Mouse (Mus musculus): ENCODE data around the gene Rbm19. TPM values are rescaled to one million over a fixed set of nuclear protein-coding genes. Genes with fewer than 3 reads are reported as not detected.

Rbm19 gene
- polyA plus RNA-seq, 1 experiment, result 13.3 TPM

GRCm38 (mm10) chr5:120231435-120232147 lies 115.3 kb downstream of the Rbm19 start:
- H3K4me3 ChIP-seq (ENCODE audit: extremely low read depth, insufficient read depth, insufficient read length), result no peak overlapping the region
- no peak for DNase-seq (ENCODE audit: low read depth in 1 of 2, low spot score in 2 of 2)
- 26% methylated on average over 25 of the region's 25 CpGs for WGBS
- H3K36me3 ChIP-seq (ENCODE audit: control insufficient read depth, insufficient read depth, low read length), result no peaks in the 10 kb centered on the region
- H3K27ac ChIP-seq (ENCODE audit: insufficient read depth, low read length), result no peak overlapping the region
- H3K4me1 ChIP-seq (ENCODE audit: control insufficient read depth, insufficient read depth, insufficient read length), result no peaks in the 10 kb centered on the region
- TF ChIP-seq CTCF (IDR thresholded peaks at IDR 0.05; ENCODE audit: extremely low read depth, insufficient read depth, insufficient read length, insufficient replicate concordance) (no peak), POLR2A (IDR thresholded peaks at IDR 0.05; ENCODE audit: low read depth, low read length) (no peak)
- H3K27me3 ChIP-seq (ENCODE audit: control insufficient read depth, insufficient read depth, low read length), result no peaks in the 10 kb centered on the region

GRCm38 (mm10) chr5:120235147-120235546 lies 118.9 kb downstream of the Rbm19 start:
- H3K27ac ChIP-seq (ENCODE audit: insufficient read depth, low read length), result no peak overlapping the region
- no peaks in the 10 kb centered on the region for H3K36me3 ChIP-seq (ENCODE audit: control insufficient read depth, insufficient read depth, low read length)
- H3K4me3 ChIP-seq (ENCODE audit: extremely low read depth, insufficient read depth, insufficient read length), result no peak overlapping the region
- no peaks in the 10 kb centered on the region for H3K4me1 ChIP-seq (ENCODE audit: control insufficient read depth, insufficient read depth, insufficient read length)
- no peak for DNase-seq (ENCODE audit: low read depth in 1 of 2, low spot score in 2 of 2)
- no peaks in the 10 kb centered on the region for H3K27me3 ChIP-seq (ENCODE audit: control insufficient read depth, insufficient read depth, low read length)
- WGBS, result 51% methylated on average over 5 of the region's 5 CpGs
- TF ChIP-seq POLR2A (IDR thresholded peaks at IDR 0.05; ENCODE audit: low read depth, low read length) (no peak), CTCF (IDR thresholded peaks at IDR 0.05; ENCODE audit: extremely low read depth, insufficient read depth, insufficient read length, insufficient replicate concordance) (no peak)

- no peak for TF ChIP-seq POLR2A (IDR thresholded peaks at IDR 0.05; ENCODE audit: low read depth, low read length)
- no peak for TF ChIP-seq CTCF (IDR thresholded peaks at IDR 0.05; ENCODE audit: extremely low read depth, insufficient read depth, insufficient read length, insufficient replicate concordance)
- no peak overlapping the region for H3K27ac ChIP-seq (ENCODE audit: insufficient read depth, low read length)
- H3K4me3 ChIP-seq (ENCODE audit: extremely low read depth, insufficient read depth, insufficient read length), result no peak overlapping the region
- no peak for DNase-seq (ENCODE audit: low read depth in 1 of 2, low spot score in 2 of 2)
- H3K27me3 ChIP-seq (ENCODE audit: control insufficient read depth, insufficient read depth, low read length), result no peaks in the 10 kb centered on the region
- WGBS, result 77% methylated on average over 11 of the region's 11 CpGs
- no peaks in the 10 kb centered on the region for H3K4me1 ChIP-seq (ENCODE audit: control insufficient read depth, insufficient read depth, insufficient read length)
- no peaks in the 10 kb centered on the region for H3K36me3 ChIP-seq (ENCODE audit: control insufficient read depth, insufficient read depth, low read length)
These were observed 119.3 kb downstream of the Rbm19 start for GRCm38 (mm10) chr5:120235571-120235970.

GRCm38 (mm10) chr5:120240071-120240470 lies 123.8 kb downstream of the Rbm19 start:
- H3K27me3 ChIP-seq (ENCODE audit: control insufficient read depth, insufficient read depth, low read length), result no peaks in the 10 kb centered on the region
- 88% methylated on average over 7 of the region's 7 CpGs for WGBS
- no peak overlapping the region for H3K27ac ChIP-seq (ENCODE audit: insufficient read depth, low read length)
- no peaks in the 10 kb centered on the region for H3K4me1 ChIP-seq (ENCODE audit: control insufficient read depth, insufficient read depth, insufficient read length)
- TF ChIP-seq POLR2A (IDR thresholded peaks at IDR 0.05; ENCODE audit: low read depth, low read length) (no peak), CTCF (IDR thresholded peaks at IDR 0.05; ENCODE audit: extremely low read depth, insufficient read depth, insufficient read length, insufficient replicate concordance) (no peak)
- H3K4me3 ChIP-seq (ENCODE audit: extremely low read depth, insufficient read depth, insufficient read length), result no peak overlapping the region
- H3K36me3 ChIP-seq (ENCODE audit: control insufficient read depth, insufficient read depth, low read length), result no peaks in the 10 kb centered on the region
- DNase-seq (ENCODE audit: low read depth in 1 of 2, low spot score in 2 of 2), result no peak

- DNase-seq (ENCODE audit: low read depth in 1 of 2, low spot score in 2 of 2), result no peak
- no peak for TF ChIP-seq POLR2A (IDR thresholded peaks at IDR 0.05; ENCODE audit: low read depth, low read length)
- no peak for TF ChIP-seq CTCF (IDR thresholded peaks at IDR 0.05; ENCODE audit: extremely low read depth, insufficient read depth, insufficient read length, insufficient replicate concordance)
- WGBS, result 48% methylated on average over 5 of the region's 5 CpGs
- Histone ChIP-seq H3K36me3 (ENCODE audit: control insufficient read depth, insufficient read depth, low read length) (no peaks in the 10 kb centered on the region), H3K27me3 (ENCODE audit: control insufficient read depth, insufficient read depth, low read length) (no peaks in the 10 kb centered on the region), H3K27ac (ENCODE audit: insufficient read depth, low read length) (no peak overlapping the region), H3K4me3 (ENCODE audit: extremely low read depth, insufficient read depth, insufficient read length) (no peak overlapping the region), H3K4me1 (ENCODE audit: control insufficient read depth, insufficient read depth, insufficient read length) (no peaks in the 10 kb centered on the region)
These were observed 129.1 kb downstream of the Rbm19 start for GRCm38 (mm10) chr5:120245336-120245735.
